Mouse (Mus musculus) R1 (cell line): Measurements from ENCODE around the gene Casp7.

Experiments
- DNase-seq: peaks from one replicate; pipeline ENCODE4 v3.0.0-alpha.2; 2018; ENCODE audit warnings: low read depth, low spot score

The Casp7 gene

DNA sequence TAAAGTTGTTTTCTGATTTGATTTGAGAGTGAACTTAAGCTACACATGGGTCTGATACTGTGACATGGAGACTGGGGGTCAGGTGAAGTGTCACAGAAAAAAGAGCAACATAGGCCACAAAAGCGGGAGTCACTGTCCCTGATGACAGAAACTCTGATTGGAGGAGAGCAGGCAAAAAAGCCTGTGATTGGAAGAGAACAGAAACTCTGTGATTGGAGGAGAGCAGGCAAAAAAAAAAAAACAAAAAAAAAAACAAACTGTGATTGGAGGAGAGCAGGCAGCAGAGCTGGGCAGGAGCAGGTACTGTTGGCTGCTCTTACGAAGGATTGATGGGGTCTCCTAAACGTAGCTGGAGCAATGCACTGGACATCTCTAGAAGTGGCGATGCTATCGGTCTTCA lies 11.4 kb upstream of the Casp7 start:
- DNase-seq, result peak; percentile 72

DNA sequence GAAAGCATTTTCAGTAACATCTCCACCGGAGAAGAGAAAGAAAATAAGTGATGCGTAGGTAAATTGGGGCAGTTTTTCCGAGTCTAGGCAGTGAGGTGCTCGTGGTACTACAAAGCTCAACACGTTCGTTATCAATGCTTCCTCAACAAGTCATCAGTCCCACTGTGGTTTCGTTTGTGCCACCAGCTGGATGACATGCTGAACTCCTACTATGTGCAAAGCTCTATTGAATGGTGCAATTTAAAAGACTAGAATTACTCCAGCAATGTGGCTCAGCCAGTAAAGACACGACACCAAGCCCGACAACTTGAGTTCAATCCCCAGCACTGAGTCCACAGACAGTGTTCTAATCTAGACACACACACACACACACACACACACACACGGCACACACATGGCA lies 10.8 kb upstream of the Casp7 start:
- DNase-seq, result no peak

DNA sequence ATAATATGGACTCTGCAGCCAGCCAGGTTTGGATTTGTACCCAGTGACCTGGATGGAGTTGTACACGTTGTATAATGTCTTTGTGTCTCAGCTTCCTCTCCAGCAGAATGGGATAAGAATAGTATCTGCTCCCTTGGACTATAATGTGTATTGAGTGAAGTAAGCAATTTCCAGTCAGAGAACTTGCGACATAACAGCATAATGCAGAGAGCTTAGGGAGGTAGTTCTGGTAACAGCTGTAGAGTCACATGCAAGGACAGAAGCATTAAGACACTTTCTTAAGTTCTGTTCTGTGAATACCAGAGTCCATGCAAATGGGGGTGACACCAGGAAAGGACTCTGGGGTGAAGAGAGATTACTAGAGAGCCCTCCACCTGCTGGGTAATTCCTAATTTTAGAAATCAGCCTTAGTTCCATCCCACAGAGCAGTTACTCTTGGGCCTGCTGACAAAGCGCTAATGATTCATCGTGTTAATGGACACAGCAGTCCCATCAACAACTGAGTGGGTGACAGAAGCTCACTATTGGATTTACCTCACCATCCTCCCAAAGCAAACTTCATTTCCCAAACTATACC lies 9.1 kb upstream of the Casp7 start:
- DNase-seq, result no peak

DNA sequence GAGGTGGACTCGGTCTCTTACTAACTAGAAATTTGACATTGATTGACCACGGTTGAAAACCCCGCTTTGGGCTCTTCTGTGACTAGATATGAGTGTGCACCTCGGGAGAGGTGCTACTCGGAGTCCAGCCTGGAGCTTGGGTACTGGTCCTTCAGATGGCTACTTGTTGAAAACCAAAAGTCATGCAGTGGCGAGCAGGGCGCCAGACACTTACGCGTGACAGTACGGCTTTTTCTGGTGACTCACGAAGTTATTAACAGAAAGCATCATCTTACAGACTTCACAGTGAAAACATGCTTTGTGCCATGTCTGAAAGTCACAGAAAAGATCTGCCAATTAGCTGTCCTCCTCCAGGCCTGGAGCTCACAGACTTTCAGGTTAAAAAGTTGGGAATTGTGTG lies 7.8 kb upstream of the Casp7 start:
- no peak for DNase-seq

DNA sequence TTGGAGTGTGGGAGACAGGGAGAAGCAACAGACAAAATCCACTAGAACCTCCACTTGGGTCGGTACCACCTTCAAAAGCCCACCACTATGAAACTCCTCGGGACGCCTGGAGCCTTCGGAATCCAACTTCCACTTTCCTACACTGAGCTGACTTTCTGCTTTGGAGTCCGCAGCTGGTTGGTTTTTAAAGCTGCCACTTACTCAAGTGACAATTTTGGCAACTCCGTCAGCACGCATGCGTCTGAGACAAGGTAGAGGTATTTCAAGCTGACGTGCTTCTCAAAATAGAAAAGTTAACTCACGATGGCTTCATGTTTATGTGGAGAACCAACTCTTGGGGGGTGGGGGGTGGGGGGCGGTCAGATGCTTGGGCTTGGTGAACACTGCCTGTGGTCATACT lies 7.0 kb upstream of the Casp7 start, which contains the start of gene Nrap:
Gene Nrap, minus strand, starts transcription at position 159 of the 400 bp plus-strand sequence.
- DNase-seq, result no peak

DNA sequence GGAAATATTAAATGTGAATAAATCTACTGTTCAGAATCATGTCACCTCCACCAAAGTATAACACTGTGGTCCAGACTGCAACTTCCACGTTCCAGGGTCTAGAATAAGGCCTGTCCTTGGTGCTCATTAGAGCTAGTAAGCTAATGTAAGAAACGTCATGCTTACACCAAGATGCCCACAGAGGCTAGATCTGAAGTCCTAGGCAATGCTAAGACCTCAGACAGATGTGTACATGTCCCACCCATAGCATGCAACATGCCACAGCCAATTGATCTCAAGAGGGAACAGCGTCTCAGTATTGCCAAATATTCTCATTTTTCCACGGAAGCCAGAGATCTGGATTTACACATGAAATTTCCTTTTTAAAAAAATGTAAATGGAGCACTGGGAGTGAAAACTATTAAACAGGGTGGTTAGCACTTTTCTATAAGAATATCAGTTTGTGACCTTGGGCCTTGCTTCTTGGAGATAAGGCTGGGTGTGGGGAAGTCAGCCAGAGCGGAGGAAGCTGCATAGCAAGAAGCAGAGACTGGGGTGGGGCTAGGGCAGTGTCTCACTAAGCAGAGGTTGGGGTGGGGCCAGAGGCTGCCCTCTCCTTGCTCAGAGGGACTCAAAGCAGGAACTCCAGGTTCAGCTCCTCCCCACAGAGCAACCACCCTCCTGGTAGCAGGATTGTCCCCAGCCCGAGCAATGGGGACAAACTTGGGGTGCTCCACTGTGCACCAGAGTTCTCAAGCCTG lies 5.5 kb upstream of the Casp7 start:
- peak; percentile 22 for DNase-seq

DNA sequence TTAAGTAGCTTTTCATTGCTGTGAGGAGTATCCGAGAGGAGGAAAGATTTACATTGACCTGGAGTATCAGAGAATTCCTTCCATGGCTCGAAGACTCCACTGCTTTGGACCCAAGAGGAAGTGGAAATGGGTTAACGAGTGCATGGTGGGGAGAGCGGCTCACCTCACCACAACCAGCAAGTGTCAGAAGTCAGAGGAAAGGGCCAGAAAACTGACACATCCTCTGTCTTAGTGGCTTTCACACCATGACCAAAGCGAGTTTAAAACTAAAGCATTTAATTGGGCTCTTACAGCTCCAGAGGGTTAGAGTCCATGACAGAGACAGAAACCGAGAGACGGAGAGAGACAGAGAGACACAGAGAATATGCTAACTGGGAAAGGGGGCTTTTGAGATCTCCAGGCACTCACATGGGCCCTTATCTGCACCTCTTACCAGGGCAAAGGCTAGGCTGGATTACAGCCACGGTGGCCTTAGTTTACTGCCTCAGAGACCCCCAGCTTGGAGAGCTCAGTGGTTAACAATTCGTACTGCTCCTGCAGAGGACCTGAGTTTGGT lies 3.5 kb upstream of the Casp7 start:
- DNase-seq, result no peak

DNA sequence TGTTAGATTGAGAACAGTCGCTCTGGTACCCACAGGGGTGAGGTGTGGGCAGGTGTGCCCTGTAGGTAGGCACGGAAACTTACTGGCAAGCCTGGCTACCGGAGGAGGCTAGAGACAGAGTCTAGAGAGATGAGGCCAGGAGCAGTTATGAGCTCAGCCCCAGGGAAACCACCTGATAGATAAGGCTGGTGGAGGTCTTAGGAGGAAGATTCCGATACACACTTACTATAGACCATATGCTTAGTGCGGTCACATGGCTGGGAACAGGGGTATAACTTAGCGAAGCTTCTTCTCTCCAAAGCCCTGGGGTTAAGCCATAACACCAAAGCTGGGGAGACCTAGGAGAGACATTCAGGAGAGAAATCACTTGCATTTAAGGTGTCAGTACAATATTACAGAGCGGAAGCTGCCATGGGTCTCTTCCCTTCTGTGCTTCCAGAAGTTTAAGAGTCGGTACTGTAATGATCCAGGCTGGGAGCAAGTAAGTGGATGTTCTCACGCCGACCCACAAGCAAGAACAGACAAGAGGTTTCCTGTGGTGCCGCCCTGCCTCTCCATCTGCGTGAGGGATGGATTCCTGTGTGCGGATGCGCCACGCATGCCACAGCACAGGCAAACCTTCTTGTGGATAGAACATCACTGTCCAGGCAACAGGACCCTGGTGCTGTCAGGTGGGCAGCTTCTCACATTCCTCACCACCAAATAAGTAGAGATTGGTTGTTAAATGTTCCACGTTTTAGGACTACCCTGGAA lies 1.6 kb upstream of the Casp7 start:
- peak; percentile 12 for DNase-seq

DNA sequence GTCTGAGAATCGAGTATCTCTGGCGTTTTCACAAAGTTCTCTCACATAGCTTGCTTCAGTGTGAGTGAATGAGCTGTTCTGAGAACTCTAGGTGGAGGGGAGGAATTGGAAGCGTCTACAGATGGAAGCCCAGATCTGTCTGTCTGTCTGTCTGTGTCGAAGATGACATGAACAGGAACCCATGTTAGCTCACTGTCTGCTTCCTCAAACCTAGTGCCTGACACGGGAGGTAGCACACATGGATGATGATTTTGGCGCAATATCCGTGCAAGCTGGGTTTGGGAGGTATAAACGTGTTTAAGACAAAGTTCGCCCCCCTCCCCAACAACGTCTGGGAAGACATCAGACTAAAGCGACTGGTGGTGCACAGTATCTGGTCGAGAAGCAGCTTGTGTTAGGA lies 702 bp upstream of the Casp7 start:
- no peak for DNase-seq

DNA sequence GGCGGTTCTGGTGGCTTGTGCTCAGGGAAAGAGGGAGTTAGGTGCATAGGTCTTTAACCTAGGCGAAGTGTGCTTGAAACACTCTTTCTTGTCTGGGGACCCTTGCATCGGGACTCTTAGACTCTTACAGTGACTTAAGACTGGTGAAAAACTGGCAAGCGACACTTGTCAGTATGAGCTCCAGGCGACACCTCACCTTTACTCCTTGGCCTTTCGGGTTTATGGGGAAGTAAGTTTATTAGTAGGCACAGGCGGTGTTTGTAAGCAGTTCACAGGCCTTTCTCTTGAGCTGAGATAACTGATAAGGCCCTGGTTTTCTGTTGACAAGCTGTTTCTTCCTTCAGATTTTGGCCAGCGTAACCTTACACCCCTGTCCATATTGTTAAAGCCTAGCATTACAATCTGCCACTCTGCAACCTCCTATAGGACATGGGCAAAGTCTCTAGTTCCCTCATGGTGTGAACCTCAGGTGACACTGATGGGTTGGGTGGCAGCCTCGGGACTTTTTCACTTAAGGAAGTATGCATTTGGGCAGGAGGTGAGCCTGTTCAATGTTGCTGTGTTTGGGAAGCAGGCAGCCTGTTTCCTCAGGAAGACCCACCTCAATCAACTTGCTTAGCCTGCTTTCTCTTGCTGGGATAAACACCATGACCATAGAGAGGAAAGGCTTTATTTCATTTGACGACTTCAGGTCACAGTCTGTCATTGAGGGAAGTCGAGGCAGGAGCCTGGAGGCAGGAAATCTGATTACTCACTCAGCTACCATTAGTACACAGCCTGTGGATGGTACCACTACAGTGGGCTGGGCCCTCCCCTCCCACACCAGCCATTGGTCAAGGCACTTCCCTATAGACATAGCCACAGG lies 966 bp downstream of the Casp7 start:
- DNase-seq, result no peak

DNA sequence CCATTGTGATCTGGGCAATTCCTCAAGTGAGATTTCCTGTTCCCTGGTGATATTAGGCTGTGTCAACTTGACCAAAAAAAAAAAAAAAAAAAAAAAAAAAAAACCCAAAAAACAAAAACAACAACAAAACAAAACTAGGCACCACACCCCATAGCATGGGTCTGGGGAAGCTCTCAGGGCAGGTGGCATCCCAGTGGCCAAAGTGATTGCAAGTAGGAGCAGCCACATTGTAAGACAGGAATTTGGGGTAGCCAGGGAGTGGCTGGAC lies 1.5 kb downstream of the Casp7 start:
- peak; percentile 12 for DNase-seq

DNA sequence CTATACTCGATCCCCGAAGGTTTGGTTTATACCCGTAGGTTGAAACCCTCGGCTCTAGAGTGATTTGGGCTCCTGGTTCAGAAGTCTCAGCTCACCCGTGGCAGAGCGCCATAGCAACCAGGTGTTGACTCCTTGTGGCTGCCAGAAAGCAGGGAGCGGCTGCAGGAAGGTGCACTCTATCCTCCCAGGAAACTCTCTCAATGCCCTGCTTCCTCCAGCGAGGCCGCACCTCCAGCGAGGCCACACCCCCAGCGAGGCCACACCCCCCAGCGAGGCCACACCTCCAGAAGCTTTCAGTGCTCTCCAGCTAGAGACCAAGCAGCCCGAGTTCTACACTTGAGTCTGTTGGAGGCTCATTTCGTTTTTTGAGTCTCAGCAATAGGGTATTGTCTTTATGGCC lies 3.3 kb downstream of the Casp7 start:
- DNase-seq, result peak; percentile 90

DNA sequence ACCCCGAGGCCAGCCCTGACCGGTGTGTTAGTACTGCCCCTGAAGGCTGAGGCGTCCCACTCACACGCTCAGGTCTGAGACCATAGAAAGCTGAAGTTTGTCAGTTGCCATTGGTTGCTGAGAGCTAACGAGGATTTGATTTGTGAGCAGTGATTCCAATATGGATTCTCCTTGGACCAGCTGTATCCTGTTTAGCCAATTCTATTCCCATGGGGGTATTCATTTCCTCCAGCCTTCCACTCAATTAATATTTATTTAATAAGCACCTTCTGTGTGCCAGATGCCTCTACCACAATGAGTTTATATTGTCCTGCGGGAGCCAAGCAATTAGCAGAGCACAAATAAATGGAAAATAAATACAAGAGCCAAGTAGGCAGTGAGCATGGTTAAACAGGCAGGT lies 4.9 kb downstream of the Casp7 start:
- no peak for DNase-seq

DNA sequence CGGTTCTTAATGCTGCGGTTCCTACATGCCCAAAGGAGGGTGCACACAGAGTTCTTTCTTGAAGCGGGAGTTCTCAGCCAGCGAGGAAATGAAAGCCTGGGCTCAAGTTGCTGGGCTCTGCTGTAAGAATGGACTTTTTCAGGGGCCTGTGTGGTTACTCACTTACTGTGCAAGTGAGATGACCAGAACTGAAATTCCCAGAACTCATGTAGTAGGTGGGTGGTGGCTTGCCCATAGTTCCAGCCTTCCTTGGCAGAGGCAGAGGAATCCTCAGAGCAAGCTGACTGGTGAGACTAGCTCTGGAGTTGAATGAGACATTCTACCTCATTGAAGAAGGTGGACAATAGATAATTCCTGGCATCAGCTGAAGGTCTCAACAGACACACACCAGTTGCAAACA lies 8.9 kb downstream of the Casp7 start:
- no peak for DNase-seq

DNA sequence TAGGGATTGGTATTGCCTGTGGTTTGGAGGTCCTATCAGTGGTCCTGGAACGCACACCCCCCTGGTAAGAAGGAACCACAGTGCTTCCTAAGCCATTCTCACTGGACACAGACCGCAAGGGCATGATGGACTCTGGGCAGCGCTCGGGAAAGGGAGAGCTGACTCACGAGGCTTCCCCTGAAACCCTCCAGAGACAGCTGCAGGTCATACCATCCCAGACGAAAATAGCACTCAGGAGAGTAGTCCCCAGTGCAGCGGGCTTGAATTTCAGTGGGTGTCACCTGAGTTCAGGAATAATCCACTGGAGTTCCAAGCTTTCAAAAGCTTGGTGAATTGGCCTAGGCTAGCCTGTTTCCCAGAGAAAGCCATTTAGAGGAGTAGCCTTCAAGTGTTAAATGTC lies 9.7 kb downstream of the Casp7 start:
- no peak for DNase-seq

DNA sequence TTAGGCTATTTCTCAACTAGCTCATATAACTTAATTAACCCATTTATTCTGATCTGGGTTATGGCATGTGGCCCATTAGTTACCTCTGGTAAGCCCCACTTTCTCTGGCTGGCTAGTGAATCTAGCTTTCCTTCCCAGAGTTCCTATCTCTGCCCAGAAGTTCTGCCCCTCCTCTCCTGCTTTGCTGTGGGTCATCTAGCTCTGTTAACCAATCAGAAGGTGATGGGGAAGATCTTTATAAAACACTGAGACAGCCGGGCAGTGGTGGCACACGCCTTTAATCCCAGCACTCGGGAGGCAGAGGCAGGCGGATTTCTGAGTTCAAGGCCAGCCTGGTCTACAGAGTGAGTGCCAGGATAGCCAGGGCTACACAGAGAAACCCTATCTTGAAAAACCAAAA lies 13.0 kb downstream of the Casp7 start:
- DNase-seq, result peak; percentile 74

DNA sequence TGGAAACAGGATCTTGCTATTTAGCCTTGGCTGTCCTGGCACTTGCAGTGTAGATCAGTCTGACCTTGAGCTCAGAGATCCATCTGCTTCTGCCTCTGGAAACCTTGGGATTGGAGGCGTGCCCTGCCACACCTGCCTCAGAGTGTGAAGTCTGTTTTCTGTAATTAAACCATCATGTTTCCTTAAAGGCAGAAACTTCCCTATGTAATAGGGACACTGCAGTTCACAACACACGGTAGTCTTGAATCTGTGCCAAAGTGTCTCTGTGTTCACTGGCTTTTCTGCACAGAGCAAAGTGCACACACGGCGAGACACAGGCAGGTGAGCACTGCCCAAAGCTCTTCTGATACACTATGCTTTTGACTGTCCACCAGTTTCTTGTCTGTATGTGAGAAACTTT lies 21.5 kb downstream of the Casp7 start:
- no peak for DNase-seq

DNA sequence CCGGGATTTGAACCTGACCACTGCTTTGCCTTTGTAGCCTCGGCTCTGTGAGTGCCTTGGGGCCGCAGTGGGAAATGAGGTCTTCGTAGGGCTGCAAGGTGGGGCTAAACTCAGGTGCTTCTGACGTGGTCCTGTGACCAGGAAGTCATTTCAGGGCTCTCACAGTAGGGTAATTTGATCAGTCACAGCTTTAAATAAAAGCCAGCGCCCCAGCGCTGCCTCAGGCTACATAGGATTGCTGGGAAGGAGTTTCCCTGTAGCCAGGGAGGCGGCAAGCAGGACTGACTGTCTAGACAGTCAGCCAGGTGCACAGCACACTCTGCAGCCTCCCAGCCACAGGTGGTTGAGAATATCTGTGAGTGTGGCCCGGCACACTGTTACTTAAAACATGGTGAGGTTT lies 22.5 kb downstream of the Casp7 start:
- DNase-seq, result peak; percentile 48

DNA sequence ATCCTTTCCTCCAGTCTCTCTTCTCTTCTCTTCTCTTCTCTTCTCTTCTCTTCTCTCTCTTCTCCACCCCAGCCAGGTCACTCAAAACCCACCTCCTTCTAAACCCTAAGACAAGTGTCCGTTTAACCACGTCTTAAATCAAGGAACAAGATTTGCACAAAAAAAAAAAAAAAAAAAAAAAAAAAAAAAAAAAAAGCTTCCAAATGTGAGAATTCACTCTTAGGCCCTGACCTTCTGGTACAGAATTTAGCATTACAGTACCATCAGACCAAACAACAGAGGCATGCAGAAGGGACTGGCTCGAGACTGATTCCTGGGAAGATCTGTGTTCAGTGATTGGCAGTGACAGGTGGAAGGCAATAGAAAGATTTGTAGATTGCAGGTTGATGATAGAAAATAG lies 23.4 kb downstream of the Casp7 start:
- DNase-seq, result no peak

DNA sequence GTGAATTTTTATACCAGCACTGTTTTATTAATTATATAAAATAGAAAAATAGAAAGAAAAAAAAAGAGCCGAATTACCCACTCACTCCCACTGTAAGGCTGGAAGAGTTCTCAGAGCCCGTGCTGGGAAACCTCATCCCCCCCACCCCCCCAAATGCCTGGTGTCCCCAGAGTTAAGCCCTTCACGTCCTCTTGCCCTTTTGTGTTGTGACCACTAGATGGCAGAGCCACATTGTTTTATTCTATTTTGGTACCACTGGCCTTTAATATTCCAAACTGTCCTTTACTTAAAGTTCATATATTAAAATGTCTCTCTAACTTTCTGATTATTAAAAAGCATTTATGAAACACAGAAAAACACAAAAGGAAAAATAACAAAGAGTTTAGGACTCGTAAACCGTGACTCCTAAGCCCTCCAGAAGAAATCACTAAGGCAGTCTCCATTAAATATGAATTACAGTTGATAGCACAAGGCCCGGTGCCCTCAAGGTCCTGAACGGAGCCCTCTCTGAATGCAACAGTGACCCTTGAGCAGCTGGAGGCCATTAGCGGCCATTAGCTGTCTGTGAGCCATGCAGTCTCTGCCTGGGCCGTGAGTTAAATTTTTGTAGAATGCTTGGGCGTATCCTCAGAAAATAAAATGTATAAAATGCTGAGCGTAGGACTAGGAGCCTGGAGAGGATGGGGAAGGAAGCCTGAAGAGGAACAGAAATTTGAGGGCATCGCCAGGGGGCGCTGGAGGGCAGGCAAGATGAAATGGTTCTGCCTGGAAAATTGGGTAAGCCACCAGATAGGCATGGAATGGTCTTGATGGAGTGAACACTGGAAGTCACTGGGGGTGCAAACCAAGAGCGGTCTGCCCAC lies 25.8 kb downstream of the Casp7 start:
- DNase-seq, result peak; percentile 75

DNA sequence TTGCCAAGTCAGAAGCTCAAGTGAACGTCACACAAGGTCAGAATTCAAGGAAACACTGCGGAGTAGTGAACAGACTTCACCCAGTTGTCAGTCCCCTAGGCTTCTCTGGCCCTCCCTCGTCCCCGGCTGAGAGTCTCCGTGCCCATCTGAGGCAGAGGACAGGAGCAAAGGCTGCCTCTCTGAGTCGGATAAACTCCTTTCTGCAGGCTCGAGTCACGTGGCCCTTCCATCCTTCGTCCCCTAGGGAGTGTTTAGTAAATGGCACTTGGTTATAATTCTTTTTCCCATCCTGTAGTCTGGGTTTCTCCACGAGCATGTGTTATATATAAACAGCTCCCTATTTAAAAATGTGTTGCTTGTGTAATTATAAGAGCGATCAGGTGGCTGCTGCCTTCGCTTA lies 26.4 kb downstream of the Casp7 start:
- no peak for DNase-seq
